Mouse (Mus musculus): ENCODE results near the gene Grid2. TPM values are rescaled to one million over a fixed set of nuclear protein-coding genes. Genes with fewer than 3 reads are reported as not detected.

Grid2 gene
- polyA plus RNA-seq, 1 experiment = 0.05 TPM

DNA sequence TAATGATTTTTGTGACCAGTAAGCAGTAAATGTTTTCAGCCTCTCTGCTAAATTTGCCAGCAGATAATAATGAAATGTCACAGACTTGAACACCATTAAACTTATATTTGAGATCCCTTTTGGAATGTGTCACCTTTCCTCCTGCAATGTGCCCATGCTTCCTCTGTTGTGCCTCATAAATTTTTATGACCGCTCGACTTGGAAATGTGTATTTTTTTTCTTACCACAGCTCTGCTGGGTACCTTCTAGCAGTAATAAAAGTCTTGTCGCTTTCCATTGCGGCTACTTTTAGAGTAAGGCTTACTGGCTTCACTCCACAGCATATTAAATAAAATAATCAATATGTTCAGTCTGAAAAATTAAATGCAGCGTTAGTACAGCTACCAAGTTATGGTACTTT lies 564.6 kb downstream of the Grid2 start:
- Histone ChIP-seq H3K27me3 (ENCODE audit: control insufficient read depth, insufficient read depth, low read length) (no peaks in the 10 kb centered on the region), H3K4me1 (ENCODE audit: control insufficient read depth, insufficient read depth, insufficient read length, low read length) (no peaks in the 10 kb centered on the region), H3K36me3 (ENCODE audit: control insufficient read depth, insufficient read depth, low read length) (no peaks in the 10 kb centered on the region), H3K27ac (ENCODE audit: insufficient read depth, low read depth, low read length) (no peak overlapping the region), H3K4me3 (ENCODE audit: low read depth, low read length) (no peak overlapping the region)
- WGBS = 33% methylated on average over 5 of the region's 5 CpGs
- TF ChIP-seq POLR2A (IDR thresholded peaks at IDR 0.05; ENCODE audit: low read depth, low read length) (no peak), CTCF (IDR thresholded peaks at IDR 0.05; ENCODE audit: extremely low read depth, insufficient read length, insufficient replicate concordance, low read depth, low read length) (no peak)

- Histone ChIP-seq H3K4me3 (ENCODE audit: low read depth, low read length) (no peak overlapping the region), H3K36me3 (ENCODE audit: control insufficient read depth, insufficient read depth, low read length) (no peaks in the 10 kb centered on the region), H3K4me1 (ENCODE audit: control insufficient read depth, insufficient read depth, insufficient read length, low read length) (no peaks in the 10 kb centered on the region), H3K27me3 (ENCODE audit: control insufficient read depth, insufficient read depth, low read length) (no peaks in the 10 kb centered on the region), H3K27ac (ENCODE audit: insufficient read depth, low read depth, low read length) (no peak overlapping the region)
- 33% methylated on average over 2 of the region's 2 CpGs for WGBS
- TF ChIP-seq CTCF (IDR thresholded peaks at IDR 0.05; ENCODE audit: extremely low read depth, insufficient read length, insufficient replicate concordance, low read depth, low read length) (no peak), POLR2A (IDR thresholded peaks at IDR 0.05; ENCODE audit: low read depth, low read length) (no peak)
These were observed 607.0 kb downstream of the Grid2 start for GRCm38 (mm10) chr6:63862628-63863027.

GRCm38 (mm10) chr6:63877088-63877764 lies 621.5 kb downstream of the Grid2 start:
- no peak overlapping the region for H3K27ac ChIP-seq (ENCODE audit: insufficient read depth, low read depth, low read length)
- TF ChIP-seq CTCF (IDR thresholded peaks at IDR 0.05; ENCODE audit: extremely low read depth, insufficient read length, insufficient replicate concordance, low read depth, low read length) (no peak), POLR2A (IDR thresholded peaks at IDR 0.05; ENCODE audit: low read depth, low read length) (no peak)
- H3K27me3 ChIP-seq (ENCODE audit: control insufficient read depth, insufficient read depth, low read length) = no peaks in the 10 kb centered on the region
- no peak overlapping the region for H3K4me3 ChIP-seq (ENCODE audit: low read depth, low read length)
- H3K4me1 ChIP-seq (ENCODE audit: control insufficient read depth, insufficient read depth, insufficient read length, low read length) = no peaks in the 10 kb centered on the region
- H3K36me3 ChIP-seq (ENCODE audit: control insufficient read depth, insufficient read depth, low read length) = no peaks in the 10 kb centered on the region
- 50% methylated on average over 3 of the region's 3 CpGs for WGBS

DNA sequence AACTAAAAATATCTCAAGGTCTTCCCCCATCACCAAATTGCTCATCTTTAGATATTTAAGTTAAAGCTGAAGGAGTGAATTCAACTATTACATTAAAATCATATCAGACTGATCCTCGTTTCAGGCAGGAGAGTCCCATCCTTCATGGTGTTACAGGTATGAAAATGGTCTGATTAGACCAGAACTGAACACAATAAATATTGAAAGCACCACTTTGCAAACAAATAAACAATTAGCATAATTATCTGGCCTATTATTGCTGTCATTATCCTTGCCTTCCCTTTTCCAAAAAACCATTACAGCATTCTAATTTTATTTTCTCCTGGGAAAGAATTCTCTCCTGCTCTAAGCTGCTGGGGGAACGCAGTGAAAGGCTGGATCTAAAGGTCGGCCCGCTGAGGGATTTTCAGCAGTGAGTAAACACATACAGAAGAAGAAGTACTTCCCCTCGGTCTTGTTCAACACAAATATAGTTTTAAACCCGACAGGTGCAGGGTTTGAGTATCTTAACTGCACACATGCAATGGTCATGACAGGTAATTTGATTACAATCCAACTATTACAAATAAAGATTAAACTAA lies 622.2 kb downstream of the Grid2 start:
- TF ChIP-seq CTCF (IDR thresholded peaks at IDR 0.05; ENCODE audit: extremely low read depth, insufficient read length, insufficient replicate concordance, low read depth, low read length) (no peak), POLR2A (IDR thresholded peaks at IDR 0.05; ENCODE audit: low read depth, low read length) (no peak)
- 31% methylated on average over 6 of the region's 6 CpGs for WGBS
- no peak overlapping the region for H3K4me3 ChIP-seq (ENCODE audit: low read depth, low read length)
- H3K27ac ChIP-seq (ENCODE audit: insufficient read depth, low read depth, low read length) = no peak overlapping the region
- H3K4me1 ChIP-seq (ENCODE audit: control insufficient read depth, insufficient read depth, insufficient read length, low read length) = no peaks in the 10 kb centered on the region
- no peaks in the 10 kb centered on the region for H3K36me3 ChIP-seq (ENCODE audit: control insufficient read depth, insufficient read depth, low read length)
- no peaks in the 10 kb centered on the region for H3K27me3 ChIP-seq (ENCODE audit: control insufficient read depth, insufficient read depth, low read length)

- no peaks in the 10 kb centered on the region for H3K36me3 ChIP-seq (ENCODE audit: control insufficient read depth, insufficient read depth, low read length)
- no peaks in the 10 kb centered on the region for H3K4me1 ChIP-seq (ENCODE audit: control insufficient read depth, insufficient read depth, insufficient read length, low read length)
- no peak for TF ChIP-seq CTCF (IDR thresholded peaks at IDR 0.05; ENCODE audit: extremely low read depth, insufficient read length, insufficient replicate concordance, low read depth, low read length)
- no peak for TF ChIP-seq POLR2A (IDR thresholded peaks at IDR 0.05; ENCODE audit: low read depth, low read length)
- no peak overlapping the region for H3K4me3 ChIP-seq (ENCODE audit: low read depth, low read length)
- H3K27me3 ChIP-seq (ENCODE audit: control insufficient read depth, insufficient read depth, low read length) = no peaks in the 10 kb centered on the region
- WGBS = 61% methylated on average over 3 of the region's 3 CpGs
- H3K27ac ChIP-seq (ENCODE audit: insufficient read depth, low read depth, low read length) = no peak overlapping the region
These were observed 639.0 kb downstream of the Grid2 start for GRCm38 (mm10) chr6:63894714-63895113.

DNA sequence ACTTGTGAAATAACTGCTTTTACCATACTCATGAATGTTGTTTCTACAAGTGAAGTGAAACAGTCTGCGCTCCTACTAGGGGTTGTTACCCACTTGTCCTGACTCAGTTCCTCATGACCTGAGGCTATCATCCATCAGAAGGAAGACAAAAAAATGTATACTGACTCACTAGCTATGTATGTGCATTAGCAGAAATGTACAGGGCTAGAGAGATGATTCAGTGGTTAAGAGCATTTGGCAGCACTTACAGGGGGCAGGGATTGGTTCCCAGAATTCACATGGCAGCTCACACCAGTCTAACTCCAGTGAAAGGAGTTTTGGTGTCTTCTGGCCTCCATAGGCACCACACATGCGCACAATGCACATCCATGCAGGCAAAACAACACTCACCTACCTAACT lies 642.5 kb downstream of the Grid2 start:
- Histone ChIP-seq H3K27ac (ENCODE audit: insufficient read depth, low read depth, low read length) (no peak overlapping the region), H3K27me3 (ENCODE audit: control insufficient read depth, insufficient read depth, low read length) (no peaks in the 10 kb centered on the region), H3K4me3 (ENCODE audit: low read depth, low read length) (no peak overlapping the region), H3K4me1 (ENCODE audit: control insufficient read depth, insufficient read depth, insufficient read length, low read length) (no peaks in the 10 kb centered on the region), H3K36me3 (ENCODE audit: control insufficient read depth, insufficient read depth, low read length) (no peaks in the 10 kb centered on the region)
- no peak for TF ChIP-seq POLR2A (IDR thresholded peaks at IDR 0.05; ENCODE audit: low read depth, low read length)
- no peak for TF ChIP-seq CTCF (IDR thresholded peaks at IDR 0.05; ENCODE audit: extremely low read depth, insufficient read length, insufficient replicate concordance, low read depth, low read length)
- 81% methylated on average over 2 of the region's 2 CpGs for WGBS

GRCm38 (mm10) chr6:63917035-63917570 lies 661.4 kb downstream of the Grid2 start:
- no peaks in the 10 kb centered on the region for H3K27me3 ChIP-seq (ENCODE audit: control insufficient read depth, insufficient read depth, low read length)
- H3K4me1 ChIP-seq (ENCODE audit: control insufficient read depth, insufficient read depth, insufficient read length, low read length) = no peaks in the 10 kb centered on the region
- no peak overlapping the region for H3K4me3 ChIP-seq (ENCODE audit: low read depth, low read length)
- H3K27ac ChIP-seq (ENCODE audit: insufficient read depth, low read depth, low read length) = no peak overlapping the region
- 72% methylated on average over 6 of the region's 6 CpGs for WGBS
- H3K36me3 ChIP-seq (ENCODE audit: control insufficient read depth, insufficient read depth, low read length) = no peaks in the 10 kb centered on the region
- TF ChIP-seq CTCF (IDR thresholded peaks at IDR 0.05; ENCODE audit: extremely low read depth, insufficient read length, insufficient replicate concordance, low read depth, low read length) = no peak
- no peak for TF ChIP-seq POLR2A (IDR thresholded peaks at IDR 0.05; ENCODE audit: low read depth, low read length)
